Mouse (Mus musculus): ENCODE results near the gene Noc2l.
A peak's percentile ranks its signal among the peaks of the same experiment; 100 is the strongest.

Noc2l gene

DNA sequence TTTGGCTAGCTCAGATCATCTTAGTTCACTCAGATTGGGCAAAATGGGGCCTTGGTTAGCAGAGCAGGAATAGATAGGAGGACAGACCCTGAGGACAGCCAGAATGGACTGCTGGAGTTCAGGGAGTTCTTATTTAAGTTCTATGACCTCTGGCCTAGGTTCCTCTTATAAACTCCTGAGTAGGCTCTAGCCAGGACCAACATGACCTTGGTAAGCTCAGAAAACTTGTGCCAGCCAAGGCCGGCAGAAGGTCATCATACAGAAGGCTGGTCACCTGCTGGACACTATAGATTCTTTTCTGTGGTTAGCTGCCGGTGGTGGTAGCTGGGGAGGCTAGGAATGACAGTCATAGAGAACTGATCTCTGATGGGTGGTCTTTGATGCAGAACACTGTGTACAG, 19.6 kb upstream of the Noc2l start:
- DNase-seq (ENCODE audit: low spot score in 2 of 2) = no peak

DNA sequence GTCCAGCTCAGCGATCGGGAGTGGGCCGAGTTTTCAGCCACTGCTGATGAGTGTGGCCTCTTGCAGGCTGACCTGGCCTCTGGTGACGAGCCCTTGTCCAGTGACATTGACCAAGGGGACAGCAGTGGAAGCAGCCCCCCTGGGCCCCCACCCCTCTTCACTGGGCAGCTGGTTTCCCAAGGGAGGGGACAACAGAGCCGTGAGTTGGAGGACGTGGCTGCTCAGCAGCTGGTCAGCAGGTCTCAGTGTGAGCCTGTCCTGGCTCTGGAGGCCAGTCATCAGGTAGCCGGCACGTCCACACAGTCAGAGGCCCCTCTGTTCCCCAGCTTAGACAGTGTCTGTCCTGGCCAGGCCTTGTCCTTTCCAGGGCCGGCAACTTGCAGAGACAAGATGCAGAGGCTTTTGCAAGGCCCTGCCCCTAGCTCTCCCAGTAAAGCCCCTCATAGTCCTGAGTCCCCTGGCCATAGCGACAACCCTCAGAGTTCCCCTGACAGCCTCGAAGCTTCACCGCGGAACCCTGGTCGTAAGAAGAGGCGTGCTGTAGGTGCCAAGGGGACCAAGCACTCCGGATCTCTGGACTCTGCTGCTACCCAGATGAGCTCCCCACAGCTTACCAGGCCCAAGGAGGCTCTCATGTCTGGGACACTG, 18.7 kb upstream of the Noc2l start:
- no peak for DNase-seq (ENCODE audit: low spot score in 2 of 2)

DNA sequence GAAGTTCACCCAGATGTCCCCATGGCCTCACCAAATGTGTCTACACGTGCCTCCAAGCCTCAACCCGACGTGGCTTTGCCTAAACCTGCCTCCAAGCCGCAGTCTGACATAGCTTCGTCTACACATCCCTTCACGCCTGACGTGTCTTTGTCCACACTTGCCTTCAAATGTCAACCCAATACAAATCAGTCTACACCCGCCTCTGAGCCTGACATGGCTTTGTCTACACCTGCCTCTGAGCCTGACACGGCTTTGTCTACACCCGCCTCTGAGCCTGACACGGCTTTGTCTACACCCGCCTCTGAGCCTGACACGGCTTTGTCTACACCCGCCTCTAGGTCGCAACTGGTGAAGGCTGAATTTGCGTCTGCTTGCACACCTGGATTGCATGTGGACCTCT, 18.0 kb upstream of the Noc2l start:
- DNase-seq (ENCODE audit: low spot score in 2 of 2) = no peak

DNA sequence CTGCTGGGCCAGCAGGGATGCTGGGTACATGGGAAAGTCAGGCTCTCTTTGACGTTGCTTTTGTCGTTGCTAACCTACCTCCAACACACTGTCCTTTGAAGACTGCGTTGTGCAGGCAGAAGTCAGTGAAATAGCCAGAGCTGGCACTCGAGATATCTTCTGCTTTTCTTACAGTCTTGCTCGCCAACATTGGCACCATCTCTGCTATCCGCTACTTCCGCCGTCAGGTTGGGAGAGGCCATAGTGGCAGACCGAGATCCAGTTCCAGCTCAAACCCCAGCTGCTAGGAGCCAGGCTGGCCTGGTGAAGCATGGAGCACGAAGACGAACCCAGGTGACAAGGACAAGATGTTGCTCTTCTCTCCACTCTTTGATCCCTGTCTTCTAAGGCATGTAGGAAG, 15.9 kb upstream of the Noc2l start:
- no peak for DNase-seq (ENCODE audit: low spot score in 2 of 2)

DNA sequence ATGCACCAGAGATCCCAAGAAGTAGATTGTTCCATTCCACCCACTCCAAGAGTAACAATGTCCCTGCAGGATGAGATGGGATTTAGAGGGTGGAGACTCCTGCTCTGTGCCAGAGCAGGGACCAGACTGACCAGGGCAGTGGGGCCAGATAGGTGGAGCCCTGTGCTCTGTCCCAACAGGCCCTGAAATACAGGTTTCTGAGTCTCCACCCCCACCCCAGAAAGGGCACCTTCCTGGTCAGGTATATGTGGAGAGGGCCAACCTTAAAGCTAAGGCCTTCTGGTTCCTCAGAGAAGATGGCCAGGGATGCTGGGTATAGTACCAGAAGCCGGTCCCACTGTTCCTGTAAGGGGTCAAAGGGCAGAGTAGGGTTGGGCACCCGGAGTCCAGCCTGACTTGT, 11.5 kb upstream of the Noc2l start:
- no peak for DNase-seq (ENCODE audit: low spot score in 2 of 2)

DNA sequence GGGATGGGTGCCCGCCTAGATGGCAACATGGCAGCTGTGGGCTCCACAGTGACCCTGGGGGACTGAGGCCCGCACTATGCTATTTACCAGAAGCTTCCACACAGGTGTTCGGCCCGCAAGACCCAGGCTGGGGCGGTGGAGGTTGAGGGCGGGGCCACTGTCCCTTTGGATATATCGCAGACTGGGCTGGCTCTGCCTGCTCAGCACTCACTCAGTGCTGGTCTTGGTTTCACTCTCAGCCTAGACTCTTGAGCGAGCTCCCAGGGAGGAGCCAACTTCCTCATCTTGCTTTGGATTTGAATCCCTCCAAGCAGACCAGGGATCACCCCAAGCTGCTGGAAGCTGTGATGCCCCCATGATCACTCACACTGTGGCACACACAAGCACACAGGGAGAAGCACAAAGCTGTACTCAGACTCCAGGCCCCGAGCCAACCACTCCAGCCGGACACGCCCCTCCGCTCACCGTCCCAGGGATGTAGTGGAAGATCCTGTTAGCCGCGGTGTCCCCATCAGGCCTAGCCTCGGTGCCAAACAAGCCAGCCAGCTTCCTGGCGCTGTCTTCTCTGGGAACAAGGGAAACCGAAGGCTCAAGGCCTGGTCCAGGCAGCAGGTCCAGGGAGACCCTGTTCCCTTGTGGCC, 7.9 kb upstream of the Noc2l start:
- DNase-seq (ENCODE audit: low spot score in 2 of 2) = no peak

DNA sequence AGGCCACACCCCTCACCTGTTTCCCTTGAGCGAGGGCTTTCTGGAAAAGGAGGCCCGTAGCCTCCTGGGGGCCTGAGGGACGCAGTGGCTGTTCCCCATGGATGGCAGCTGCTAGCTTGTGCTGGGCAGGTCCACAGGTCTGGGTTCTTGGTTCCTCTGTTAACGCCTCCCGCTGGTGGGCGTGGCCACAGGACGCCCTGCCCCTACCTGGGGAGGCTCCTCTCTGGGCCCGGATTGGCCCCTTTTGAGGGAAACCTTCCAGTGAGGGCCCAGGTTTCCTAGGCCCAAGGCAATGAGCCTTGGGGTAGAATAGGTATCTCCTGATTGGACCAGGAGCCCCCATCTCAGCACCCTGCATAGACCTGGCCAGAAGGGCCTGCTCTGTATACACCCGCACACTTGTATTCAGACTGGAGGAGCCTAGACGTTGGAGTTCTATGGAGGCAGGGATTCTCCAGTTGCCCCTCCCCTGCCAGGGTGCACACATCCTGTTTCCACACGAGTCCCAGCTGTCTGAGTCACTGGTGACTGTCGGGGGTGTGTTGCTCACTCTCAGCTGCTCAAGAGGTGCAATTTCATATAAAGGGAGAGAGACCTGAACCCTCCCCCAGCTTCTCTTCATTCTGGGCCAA, 7.3 kb upstream of the Noc2l start:
- no peak for DNase-seq (ENCODE audit: low spot score in 2 of 2)

DNA sequence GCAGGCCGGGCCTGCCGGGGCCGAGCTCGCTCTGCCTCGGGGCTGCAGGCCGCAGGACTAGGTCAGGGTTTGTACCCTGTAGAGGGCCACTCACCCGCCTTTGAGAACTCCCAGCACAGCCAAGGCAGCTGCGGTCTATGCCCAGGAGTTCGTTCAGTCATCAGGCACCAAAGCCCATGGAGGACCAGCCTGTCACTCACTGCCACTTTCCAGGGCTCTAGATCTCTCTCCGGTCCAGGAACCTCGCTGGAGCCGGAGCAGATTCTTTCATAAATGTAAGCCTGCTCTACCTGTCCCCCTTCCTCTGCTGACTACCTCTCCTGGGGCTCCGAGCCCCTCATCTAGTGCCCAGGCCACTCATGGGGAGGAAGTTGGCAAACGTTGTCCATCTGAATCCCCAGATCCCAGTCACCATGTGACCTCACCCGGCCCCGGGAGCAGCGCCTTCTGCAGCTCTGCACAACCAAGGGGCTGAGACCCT, 1.7 kb upstream of the Noc2l start:
- DNase-seq (ENCODE audit: low spot score in 2 of 2) = no peak

DNA sequence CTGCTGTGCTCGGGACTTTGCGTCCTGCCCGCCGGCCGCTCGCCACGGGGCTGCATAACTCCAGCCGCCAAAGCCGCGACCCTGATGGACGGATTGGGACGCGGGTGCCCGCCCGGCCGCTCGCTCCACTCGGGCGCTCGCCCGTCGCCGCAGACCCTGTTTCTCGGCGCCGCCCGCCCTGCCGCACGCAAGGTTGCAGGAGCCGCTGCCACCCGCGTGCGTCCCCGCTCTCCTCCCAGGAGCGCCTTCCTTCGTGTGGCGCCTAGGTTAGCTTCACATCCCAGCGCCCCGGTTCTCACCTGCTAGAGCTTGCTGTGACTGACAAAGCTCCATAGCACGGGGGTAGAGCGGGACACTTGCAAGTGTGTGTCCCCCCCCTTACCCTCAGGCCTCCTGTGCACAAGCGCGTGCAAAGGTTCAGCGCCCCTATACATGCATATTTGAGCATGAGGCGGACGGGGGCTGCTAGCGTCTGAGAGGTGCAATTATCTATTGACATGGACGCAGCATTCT, 1.1 kb upstream of the Noc2l start, which contains the start of gene Plekhn1:
Gene Plekhn1, minus strand, starts transcription at position 157 of the 513 bp plus-strand sequence.
- DNase-seq (ENCODE audit: low spot score in 2 of 2) = peak in 1 of 2 experiments; percentile 58

DNA sequence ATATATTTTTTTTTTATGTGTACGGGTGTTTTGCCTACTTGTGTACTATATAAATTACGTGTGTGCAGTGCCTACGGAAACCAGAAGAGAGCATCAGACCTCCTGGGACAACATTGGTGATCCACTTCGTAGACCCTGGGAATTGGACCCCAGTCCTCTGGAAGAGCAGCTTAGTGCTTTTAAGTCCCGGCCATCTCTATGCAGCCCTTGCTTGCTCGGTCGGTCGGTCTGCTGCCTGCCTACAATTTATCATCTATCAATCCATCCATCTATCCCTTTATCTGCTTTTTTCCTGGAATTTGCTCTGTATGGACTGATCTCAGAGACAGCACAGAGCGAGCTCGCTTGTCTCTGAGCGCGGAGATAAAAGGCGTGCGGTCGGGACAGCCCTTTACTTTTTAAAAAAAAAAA, 445 bp upstream of the Noc2l start:
- no peak for DNase-seq (ENCODE audit: low spot score in 2 of 2)

DNA sequence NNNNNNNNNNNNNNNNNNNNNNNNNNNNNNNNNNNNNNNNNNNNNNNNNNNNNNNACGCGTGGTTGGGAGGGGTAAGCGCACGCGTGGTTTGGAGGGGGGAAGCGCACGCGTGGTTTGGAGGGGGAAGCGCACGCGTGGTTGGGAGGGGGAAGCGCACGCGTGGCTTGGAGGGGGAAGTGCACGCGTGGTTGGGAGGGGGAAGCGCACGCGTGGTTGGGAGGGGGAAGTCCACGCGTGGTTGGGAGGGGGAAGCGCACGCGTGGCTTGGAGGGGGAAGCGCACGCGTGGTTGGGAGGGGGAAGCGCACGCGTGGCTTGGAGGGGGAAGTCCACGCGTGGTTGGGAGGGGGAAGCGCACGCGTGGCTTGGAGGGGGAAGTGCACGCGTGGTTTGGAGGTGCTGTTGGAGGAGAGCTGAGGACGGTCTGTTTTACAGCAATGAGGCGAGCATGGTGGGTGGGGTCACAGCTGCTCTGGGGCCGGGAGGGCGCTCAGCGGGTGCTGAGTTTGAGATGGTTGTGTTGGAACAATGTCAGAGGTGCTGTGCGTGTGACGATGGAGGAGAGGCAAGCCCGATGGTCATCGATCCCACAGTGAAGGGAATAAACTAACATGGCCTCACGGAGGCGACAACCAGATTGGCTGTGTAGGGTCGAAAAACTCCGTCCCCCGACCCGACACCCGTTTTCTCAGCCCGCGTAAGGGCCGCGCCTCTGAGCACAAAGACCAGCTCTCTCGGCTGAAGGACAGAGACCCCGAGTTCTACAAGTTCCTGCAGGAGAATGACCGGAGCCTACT, 1.0 kb downstream of the Noc2l start:
- no peak for DNase-seq (ENCODE audit: low spot score in 2 of 2)

DNA sequence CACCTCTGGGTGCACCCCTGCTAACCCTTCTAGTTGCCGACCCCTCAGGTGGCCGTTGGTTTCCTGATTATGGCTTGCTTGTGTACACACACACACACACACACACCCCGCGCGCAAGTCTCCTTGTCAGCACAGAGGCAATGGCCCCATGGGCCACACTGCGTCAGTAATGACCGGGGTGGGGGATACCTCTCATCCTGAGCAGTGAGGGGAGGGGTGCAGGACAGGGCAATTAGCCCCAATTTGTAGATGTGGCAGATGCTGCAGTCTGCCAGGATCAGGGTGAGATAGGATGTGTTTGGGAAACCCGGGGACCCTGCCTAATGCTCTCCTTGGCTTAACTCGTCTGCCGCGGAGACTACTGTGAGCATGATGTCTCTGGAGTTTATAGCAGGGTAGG, 13.8 kb downstream of the Noc2l start:
- DNase-seq (ENCODE audit: low spot score in 2 of 2) = no peak

DNA sequence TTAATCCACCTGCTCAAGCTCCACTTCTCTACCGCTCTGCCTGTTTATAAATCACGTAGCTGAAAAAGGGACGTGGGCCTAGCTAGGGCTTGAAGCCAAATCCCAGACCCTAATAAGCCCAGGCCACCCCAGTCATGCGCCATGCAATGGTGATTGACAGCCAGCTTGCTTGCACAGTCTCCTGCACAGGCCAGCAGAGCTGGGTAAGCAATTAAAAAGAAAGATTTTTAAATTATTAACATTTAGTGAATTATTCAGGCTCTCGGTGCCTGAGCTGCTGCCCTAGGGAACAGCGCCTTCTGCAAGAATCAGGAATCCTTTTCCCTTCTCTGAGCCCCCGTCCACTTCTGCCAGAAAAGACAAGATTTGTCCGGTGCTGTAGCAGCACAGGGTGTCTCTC, 15.3 kb downstream of the Noc2l start:
- DNase-seq (ENCODE audit: low spot score in 2 of 2) = no peak

DNA sequence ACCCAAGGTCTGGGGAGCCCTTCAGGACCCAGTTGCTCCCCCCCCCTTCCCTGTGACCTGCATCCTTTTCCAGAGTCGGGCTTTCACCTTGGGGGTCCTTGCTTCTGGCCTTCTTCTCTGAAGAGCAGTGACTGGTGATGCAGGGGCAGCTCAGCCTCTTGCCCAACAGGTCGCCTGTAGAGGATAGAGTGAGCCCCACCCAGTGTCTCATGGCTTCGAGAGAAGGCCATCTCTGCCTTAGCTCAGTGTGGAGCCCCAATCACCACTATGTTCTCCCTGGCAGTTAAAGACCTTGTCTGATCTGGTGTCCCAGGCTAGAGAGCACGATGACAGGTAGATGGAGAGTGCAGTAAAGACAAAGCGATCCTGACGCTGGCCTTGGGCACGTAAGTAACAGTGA, 16.3 kb downstream of the Noc2l start:
- no peak for DNase-seq (ENCODE audit: low spot score in 2 of 2)

DNA sequence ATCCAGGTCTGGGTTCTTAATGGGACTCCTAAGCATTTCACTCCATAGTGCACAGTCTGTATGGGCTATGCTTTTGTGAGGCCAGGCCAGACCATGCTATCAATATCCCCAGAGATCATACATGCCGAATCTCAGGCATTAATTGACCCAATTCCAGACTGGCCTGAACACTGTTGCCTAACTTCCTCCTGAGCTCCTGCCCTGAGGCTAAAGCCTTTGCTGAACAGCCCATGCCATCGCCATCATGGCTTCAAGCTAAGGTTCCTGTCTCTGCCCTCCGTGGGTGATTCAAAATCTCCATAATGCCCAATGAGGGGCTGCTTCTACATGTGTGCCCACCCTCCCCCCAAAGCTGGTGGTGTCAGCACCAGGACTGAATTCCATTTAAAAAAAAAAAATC, 16.8 kb downstream of the Noc2l start:
- DNase-seq (ENCODE audit: low spot score in 2 of 2) = no peak

DNA sequence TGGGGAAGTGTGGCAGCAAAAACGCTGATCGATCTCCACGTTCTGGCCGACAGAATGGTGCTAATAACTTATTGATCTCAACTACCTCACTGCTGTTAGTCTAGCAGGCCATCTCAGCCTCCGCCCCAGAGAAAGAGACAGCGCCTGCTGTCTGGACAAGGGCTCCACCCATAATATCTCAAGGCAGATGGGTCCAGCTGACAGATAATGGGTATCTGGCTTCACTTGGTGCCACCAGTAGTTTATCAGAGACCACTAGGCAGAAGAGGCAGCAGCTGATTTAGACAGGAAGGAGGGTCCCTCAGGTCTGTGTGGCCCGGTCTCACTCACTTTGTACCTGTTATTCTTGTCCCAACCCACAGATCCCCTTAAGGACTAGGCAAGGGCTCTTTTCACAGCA, 17.2 kb downstream of the Noc2l start:
- no peak for DNase-seq (ENCODE audit: low spot score in 2 of 2)

DNA sequence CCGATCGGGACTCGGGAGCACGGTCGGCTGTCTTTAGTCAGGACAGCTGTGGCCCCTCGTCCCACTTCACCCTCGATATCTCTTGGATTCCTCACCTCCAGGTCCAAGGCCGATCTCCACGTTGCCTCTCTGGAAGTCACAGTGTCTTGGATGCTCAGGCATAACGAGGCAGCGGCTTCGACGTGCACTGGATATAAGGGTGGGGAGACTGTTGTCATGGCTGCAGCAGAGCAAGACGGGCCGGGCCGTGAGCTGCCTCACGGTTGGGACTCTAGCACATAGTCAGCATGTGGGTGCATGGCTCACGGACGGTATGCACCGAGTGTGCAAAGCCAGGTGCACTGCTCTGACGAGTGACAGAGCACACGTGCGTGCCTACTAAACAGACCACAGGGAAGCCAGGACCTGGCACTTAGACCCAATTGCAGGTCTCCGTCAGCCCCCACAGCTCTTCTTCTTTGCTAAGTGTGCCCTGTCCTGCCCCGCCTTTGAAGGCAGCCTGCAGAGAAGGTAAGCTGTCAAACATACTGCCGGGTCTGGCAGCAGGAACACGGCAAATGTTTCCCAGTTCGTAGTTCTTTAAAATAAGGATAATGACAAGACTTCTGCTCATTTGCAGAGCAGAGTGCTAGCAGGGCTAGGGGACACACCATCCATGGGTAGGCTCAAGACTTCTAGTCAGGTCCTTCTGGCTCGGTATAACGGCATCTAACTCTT, 18.7 kb downstream of the Noc2l start:
- no peak for DNase-seq (ENCODE audit: low spot score in 2 of 2)

DNA sequence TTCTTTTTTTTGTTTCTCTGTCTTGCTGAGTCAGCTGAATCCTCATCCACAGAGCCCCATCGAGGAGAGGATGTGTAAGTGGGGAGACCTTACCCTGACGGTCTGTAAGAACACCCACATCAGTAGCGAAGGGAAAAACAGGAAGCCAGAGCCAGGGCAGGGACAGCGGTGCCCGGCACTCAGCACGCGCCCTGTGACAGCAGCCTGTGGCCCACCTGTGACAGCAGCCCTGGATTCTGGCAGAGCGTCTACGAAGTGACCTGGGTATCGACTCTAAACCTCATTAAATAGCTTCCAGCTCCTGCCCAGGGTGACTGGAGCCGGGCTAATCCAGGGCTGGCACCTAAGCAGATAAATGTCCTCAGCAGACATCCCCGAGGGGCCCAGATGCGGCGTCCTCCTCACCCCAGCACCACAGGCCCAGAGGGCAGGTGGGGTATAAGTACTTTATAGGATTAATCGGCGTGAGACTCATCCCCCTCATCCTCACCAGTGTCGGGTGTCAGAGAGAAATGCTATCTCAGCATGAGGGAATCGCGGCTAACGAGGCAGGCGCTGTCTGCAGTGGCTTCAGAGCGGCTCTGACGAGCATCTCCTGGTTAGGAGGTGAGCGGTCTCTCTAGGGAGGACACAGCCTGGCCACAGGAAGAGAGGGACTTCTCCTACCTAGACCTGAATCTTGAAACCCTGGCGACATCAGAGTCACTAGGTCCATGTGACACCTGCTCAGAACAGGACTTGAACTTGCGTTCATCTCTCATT, 19.4 kb downstream of the Noc2l start, which contains the start of gene Samd11:
Gene Samd11, minus strand, starts transcription at position 580 of the 762 bp plus-strand sequence.
- DNase-seq (ENCODE audit: low spot score in 2 of 2) = no peak
